Mouse (Mus musculus): ENCODE data around the gene Raly. TPM values are rescaled to one million over a fixed set of nuclear protein-coding genes. Genes with fewer than 3 reads are reported as not detected.

The Raly gene
- 42.3 and 48.4 TPM in 2 replicates for polyA plus RNA-seq (2015; fragmentation: Nextera tagmentation; extraction: Ambion mirVana)

DNA sequence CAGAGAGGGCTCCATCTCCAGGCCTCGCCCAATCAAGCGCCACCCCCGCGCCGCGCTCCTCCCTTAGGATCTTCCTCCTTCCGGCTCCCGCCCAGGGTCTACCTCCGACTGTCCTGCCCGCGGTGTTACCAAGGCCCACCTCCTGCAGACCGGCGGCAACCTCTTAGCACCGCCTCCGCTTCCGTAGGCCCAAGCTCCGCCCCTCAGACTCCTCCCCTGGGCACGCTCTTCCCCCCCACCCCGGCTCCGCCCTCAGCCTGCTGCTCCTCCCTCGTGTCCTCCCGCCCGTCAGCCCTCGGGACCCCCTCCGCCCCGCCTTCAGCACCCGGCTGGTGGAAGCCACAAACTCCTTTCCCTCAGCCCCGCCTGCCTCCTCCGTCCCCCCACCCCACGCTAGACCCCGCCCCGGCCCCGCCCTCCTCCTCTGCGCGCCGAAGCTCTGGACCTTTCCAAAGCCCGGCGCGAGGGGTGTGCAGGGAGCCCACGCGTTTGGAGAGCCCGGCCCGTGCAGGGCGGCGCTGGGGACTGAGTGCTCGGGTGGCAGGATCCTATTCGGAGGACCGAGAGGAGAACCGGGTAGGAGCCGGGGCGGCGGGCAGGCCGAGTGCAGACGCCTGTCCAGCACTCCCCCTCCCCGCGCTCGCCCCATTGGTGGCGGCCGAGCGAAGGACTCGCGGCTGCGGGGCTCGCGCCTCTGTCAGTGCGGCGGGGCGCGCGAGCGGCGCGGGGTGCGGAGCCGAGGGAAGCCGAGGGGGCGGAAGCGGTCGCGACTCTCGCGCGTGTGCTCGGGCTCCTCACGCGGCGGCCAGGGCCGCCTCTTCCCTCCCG lies at the start of gene Raly, which contains the start of gene a:
Raly (plus strand) TSS at position 441 of the 828 bp plus-strand sequence.
a (plus strand) TSS at position 747 of the 828 bp plus-strand sequence.
- peak; percentile 98 for ATAC-seq (ENCODE audit: low FRiP score, low TSS enrichment)
- WGBS = 1% methylated on average over 77 of the region's 89 CpGs

DNA sequence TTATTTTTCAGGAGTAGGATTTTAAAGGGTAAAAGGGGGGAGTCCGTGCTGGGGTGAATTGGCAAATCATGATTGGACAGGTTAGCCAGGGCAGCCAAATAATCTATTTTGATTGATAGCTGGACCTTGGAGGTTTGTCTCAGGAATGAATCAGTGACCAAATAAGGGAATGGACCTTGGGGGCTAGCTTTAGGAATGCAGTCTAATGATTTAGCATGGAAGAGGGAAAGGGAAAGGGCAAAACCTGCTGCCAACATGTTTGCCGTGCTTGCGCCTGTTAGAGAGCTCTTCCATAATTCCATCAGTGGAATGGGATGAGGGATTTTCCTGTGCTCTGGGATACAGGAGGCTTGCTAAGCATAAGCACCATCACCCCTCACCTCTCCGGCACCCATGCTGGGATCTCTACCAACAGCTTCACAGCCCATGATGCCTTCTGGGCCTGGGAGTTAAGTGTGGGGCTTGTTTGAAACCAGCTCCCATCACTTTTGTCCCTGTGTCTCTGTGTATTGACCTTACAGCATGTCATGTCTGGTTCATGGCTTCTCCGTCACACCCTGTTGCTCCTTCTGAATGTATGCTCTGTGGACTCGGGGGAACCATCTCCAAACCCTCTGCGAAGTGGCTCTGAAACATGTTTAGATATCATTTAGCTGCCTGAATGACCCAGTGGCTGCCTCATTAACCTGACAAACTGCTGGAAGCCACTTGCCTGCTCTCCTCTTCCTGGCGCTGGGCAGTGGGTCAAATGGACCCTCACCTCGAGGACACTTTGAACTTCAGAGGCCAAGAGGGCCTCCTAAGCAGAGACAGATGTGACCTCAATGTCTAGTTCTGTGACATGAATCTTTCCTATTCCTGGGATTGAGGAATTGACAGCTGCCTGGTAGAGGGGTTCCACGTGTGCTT lies 47.7 kb upstream of the Raly start:
- Histone ChIP-seq H3K9ac (replicated peaks; ENCODE audit: low read length) (no peak overlapping the region), H3K4me2 (replicated peaks; ENCODE audit: low read depth, low read length) (no peak overlapping the region), H3K27me3 (ENCODE audit: insufficient read depth, low read length) (no peaks in the 10 kb centered on the region; the same call in 1 of the 2 replicates), H3K27ac (ENCODE audit: low read length) (no peak overlapping the region), H3K36me3 (ENCODE audit: insufficient read depth, low read length) (no peaks in the 10 kb centered on the region), H3K4me3 (ENCODE audit: low read length) (no peak overlapping the region), H3K4me1 (ENCODE audit: insufficient read depth, low read length) (peaks cover 12% of the 10 kb centered on the region), H3K9me3 (ENCODE audit: low read length) (no peaks in the 10 kb centered on the region)
- ATAC-seq (ENCODE audit: low FRiP score, low TSS enrichment) = no peak
- WGBS = 33% methylated on average over 10 of the region's 10 CpGs

More for the DNA sequence above, at the start of gene Raly, which contains the start of gene a:
- peak within 1 kb of the TSS; percentile 79 for H3K4me2 ChIP-seq (replicated peaks; ENCODE audit: low read depth, low read length)
- peak within 1 kb of the TSS; percentile 99 for H3K4me3 ChIP-seq (ENCODE audit: low read length)
- peak within 1 kb of the TSS; percentile 99 for H3K9ac ChIP-seq (replicated peaks; ENCODE audit: low read length)
- peaks cover 35% of the 10 kb centered on the region for H3K4me1 ChIP-seq (ENCODE audit: insufficient read depth, low read length)
- H3K27me3 ChIP-seq (ENCODE audit: insufficient read depth, low read length) = no peaks in the 10 kb centered on the region
- H3K9me3 ChIP-seq (ENCODE audit: low read length) = no peaks in the 10 kb centered on the region
- H3K27ac ChIP-seq (ENCODE audit: low read length) = peak within 1 kb of the TSS; percentile 98
- H3K36me3 ChIP-seq (ENCODE audit: insufficient read depth, low read length) = no peaks in the 10 kb centered on the region

DNA sequence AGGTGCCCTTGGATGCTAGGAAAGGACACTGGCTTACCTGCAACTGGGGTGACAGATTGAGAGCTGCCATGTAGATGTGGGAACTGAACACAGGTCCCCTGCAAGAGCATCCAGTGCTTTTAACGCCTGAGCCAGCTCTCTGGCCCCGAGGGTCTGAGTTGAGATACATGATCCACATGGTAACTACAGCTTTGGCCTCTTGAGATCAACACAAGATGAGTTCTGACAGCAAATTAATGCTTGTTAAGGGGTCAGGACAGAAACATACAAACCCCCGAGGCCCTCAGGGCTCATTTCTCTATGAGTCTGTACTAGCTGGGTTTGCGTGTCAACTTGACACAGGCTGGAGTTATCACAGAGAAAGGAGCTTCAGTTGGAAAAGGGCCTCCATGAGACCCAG lies 47.0 kb upstream of the Raly start:
- ATAC-seq (ENCODE audit: low FRiP score, low TSS enrichment) = no peak
- 42% methylated on average over 4 of the region's 4 CpGs for WGBS
- H3K27ac ChIP-seq (ENCODE audit: low read length) = no peak overlapping the region

DNA sequence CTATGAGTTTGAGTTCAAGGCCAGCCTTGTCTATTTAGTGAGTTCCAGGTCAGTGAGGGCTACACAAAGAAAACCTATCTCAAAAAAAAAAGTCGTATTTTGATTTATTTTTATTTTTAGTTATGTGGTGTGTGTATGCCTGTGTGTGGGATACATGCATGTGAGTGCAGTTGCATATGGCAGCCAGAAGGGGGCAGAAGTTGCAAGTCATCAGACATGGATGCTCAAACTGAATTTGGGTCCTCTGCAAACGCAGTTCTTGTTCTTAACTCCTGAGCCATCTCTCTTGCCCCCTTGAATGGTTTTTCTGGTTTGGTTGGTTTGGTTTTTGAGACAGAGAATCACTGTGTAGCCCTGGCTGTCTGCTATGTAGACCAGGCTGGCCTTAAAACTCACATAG lies 42.5 kb upstream of the Raly start:
- WGBS = 84% methylated on average over 2 of the region's 2 CpGs
- no peaks in the 10 kb centered on the region; the same call in 1 of the 2 replicates for H3K27me3 ChIP-seq (ENCODE audit: insufficient read depth, low read length)
- no peaks in the 10 kb centered on the region for H3K9me3 ChIP-seq (ENCODE audit: low read length)
- H3K36me3 ChIP-seq (ENCODE audit: insufficient read depth, low read length) = no peaks in the 10 kb centered on the region
- no peak overlapping the region for H3K4me2 ChIP-seq (replicated peaks; ENCODE audit: low read depth, low read length)
- no peak for ATAC-seq (ENCODE audit: low FRiP score, low TSS enrichment)
- no peak overlapping the region for H3K4me3 ChIP-seq (ENCODE audit: low read length)
- peaks cover 15% of the 10 kb centered on the region for H3K4me1 ChIP-seq (ENCODE audit: insufficient read depth, low read length)
- H3K27ac ChIP-seq (ENCODE audit: low read length) = no peak overlapping the region
- H3K9ac ChIP-seq (replicated peaks; ENCODE audit: low read length) = no peak overlapping the region

More for the DNA sequence above, 47.0 kb upstream of the Raly start:
- Histone ChIP-seq H3K36me3 (ENCODE audit: insufficient read depth, low read length) (no peaks in the 10 kb centered on the region), H3K4me3 (ENCODE audit: low read length) (no peak overlapping the region), H3K4me1 (ENCODE audit: insufficient read depth, low read length) (peaks cover 13% of the 10 kb centered on the region), H3K27me3 (ENCODE audit: insufficient read depth, low read length) (no peaks in the 10 kb centered on the region; the same call in 1 of the 2 replicates), H3K9me3 (ENCODE audit: low read length) (no peaks in the 10 kb centered on the region), H3K9ac (replicated peaks; ENCODE audit: low read length) (no peak overlapping the region), H3K4me2 (replicated peaks; ENCODE audit: low read depth, low read length) (no peak overlapping the region)

DNA sequence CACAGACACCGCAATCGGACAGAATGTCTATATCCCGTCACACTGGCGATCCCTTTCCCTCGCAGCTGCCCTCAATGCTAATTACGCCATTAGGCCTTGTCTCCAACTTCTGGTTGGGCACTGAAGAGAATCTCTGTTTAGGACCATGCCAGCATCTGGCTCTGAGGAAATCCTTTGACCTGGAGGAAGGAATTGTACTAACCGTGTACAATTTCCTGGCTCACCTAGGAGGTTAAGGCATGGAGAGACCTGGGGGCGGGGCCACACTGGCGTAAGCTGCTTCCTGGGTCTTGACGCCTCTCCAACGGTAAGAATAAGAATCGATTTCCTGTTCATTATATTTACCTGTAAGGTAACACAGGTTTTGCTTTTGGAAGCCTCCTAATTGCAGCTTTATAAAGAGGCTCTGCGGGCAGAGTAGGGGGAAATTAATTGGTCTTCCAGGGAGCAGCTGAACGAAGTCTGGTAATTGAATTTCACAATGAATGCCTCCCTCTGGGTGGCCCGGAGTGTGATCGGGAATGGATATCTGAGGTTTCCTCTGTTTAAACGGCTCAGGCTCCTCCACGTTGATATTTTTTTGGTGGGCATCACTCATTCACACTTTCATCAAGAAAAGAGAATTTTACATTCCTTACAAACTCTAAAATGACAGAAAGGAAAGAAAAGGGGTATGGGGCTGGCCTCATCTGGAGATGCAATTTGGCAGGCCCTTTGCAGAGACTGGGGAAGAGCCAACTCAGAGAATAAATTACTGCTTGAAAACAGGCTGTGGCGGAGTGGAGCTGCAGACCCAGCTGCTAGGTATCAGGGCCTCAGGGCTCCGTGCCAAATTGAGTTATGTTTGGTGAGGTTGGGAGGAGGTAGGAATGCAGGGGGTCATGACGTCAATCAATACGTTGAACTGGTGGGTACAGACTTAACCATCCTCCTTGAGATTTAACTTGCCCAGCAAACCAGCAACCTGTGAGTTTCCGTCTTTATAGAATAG lies 41.6 kb upstream of the Raly start:
- 41% methylated on average over 23 of the region's 23 CpGs for WGBS
- Histone ChIP-seq H3K9ac (replicated peaks; ENCODE audit: low read length) (no peak overlapping the region), H3K27me3 (ENCODE audit: insufficient read depth, low read length) (no peaks in the 10 kb centered on the region; the same call in 1 of the 2 replicates), H3K4me1 (ENCODE audit: insufficient read depth, low read length) (peaks cover 10% of the 10 kb centered on the region), H3K9me3 (ENCODE audit: low read length) (no peaks in the 10 kb centered on the region), H3K27ac (ENCODE audit: low read length) (no peak overlapping the region), H3K4me3 (ENCODE audit: low read length) (no peak overlapping the region), H3K4me2 (replicated peaks; ENCODE audit: low read depth, low read length) (0 out of 2 replicates have a peak overlapping the region, but pooled peaks have one; percentile 1), H3K36me3 (ENCODE audit: insufficient read depth, low read length) (no peaks in the 10 kb centered on the region)
- no peak for ATAC-seq (ENCODE audit: low FRiP score, low TSS enrichment)

DNA sequence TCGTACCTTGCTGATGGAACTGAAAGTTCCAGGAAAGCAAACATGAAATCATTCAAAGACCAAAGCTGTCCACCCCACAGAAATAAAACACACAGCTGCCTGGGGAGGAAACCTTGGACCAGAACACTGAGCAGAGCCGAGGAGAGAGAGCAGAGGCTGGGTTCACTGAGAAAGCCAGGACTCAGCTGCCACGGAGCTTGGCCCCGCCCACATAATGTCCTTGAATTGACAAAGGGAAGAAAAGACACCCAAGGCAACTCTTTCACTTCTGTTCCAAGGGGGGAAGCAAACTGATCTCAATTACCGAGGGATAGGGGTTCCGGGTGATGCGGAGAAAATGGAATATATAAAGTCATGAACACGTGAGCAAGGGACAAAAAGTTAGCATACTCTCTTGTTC lies 39.0 kb upstream of the Raly start:
- Histone ChIP-seq H3K36me3 (ENCODE audit: insufficient read depth, low read length) (no peaks in the 10 kb centered on the region), H3K27ac (ENCODE audit: low read length) (no peak overlapping the region), H3K27me3 (ENCODE audit: insufficient read depth, low read length) (no peaks in the 10 kb centered on the region), H3K9ac (replicated peaks; ENCODE audit: low read length) (no peak overlapping the region), H3K9me3 (ENCODE audit: low read length) (no peaks in the 10 kb centered on the region), H3K4me1 (ENCODE audit: insufficient read depth, low read length) (peaks cover 10% of the 10 kb centered on the region), H3K4me3 (ENCODE audit: low read length) (no peak overlapping the region), H3K4me2 (replicated peaks; ENCODE audit: low read depth, low read length) (no peak overlapping the region)
- no peak for ATAC-seq (ENCODE audit: low FRiP score, low TSS enrichment)
- WGBS = 59% methylated on average over 8 of the region's 8 CpGs

DNA sequence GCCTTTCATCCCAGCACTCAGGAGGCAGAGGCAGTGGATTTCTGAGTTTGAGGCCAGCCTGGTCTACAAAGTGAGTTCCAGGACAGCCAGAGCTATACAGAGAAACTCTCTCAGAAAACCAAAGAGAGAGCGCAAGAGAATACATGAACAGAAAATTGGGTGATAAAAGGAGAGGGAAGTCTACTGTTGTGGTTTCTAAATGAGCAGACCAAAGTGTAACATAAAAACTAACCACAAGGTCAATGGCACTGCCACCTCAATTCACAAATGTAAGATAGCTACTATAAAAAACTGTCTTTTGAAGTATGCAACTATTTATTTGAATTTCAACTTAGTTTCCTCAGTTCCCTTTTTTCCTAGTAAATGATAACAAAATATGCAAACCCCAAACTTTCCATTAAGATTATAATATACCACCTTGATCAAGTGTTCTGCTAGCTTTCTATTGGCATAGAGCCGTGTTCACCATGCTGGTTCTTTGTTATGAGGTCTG lies 36.8 kb upstream of the Raly start:
- WGBS = 89% methylated on average over 2 of the region's 2 CpGs

DNA sequence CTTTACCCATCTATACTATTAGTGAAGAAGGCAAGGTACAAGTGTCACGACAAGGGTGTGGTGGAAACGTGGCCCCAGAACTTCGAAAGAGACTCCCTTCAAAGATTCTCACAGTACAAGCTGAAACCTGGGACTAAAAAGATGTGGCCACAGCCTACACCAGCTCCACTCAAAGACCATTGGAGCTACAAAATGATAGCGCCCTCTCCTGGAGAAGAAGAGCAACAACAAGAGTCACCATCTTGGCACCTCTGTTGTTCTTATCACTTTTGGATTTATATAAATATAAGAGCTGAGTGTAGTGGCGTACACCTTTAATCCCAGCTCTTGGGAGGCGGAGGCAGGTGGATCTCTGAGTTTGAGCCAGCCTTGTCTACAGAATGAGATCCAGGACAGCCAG lies 35.1 kb upstream of the Raly start:
- no peak overlapping the region for H3K27ac ChIP-seq (ENCODE audit: low read length)
- H3K4me1 ChIP-seq (ENCODE audit: insufficient read depth, low read length) = no peaks in the 10 kb centered on the region
- WGBS = 68% methylated on average over 6 of the region's 6 CpGs
- H3K4me3 ChIP-seq (ENCODE audit: low read length) = no peak overlapping the region
- H3K4me2 ChIP-seq (replicated peaks; ENCODE audit: low read depth, low read length) = no peak overlapping the region
- no peaks in the 10 kb centered on the region for H3K27me3 ChIP-seq (ENCODE audit: insufficient read depth, low read length)
- H3K36me3 ChIP-seq (ENCODE audit: insufficient read depth, low read length) = no peaks in the 10 kb centered on the region
- H3K9ac ChIP-seq (replicated peaks; ENCODE audit: low read length) = no peak overlapping the region
- no peaks in the 10 kb centered on the region; the same call in 1 of the 2 replicates for H3K9me3 ChIP-seq (ENCODE audit: low read length)
- ATAC-seq (ENCODE audit: low FRiP score, low TSS enrichment) = no peak

More for the DNA sequence above, 36.8 kb upstream of the Raly start:
- Histone ChIP-seq H3K27ac (ENCODE audit: low read length) (no peak overlapping the region), H3K9me3 (ENCODE audit: low read length) (no peaks in the 10 kb centered on the region), H3K9ac (replicated peaks; ENCODE audit: low read length) (no peak overlapping the region), H3K4me2 (replicated peaks; ENCODE audit: low read depth, low read length) (no peak overlapping the region), H3K36me3 (ENCODE audit: insufficient read depth, low read length) (no peaks in the 10 kb centered on the region), H3K27me3 (ENCODE audit: insufficient read depth, low read length) (no peaks in the 10 kb centered on the region), H3K4me3 (ENCODE audit: low read length) (no peak overlapping the region), H3K4me1 (ENCODE audit: insufficient read depth, low read length) (peaks cover 7% of the 10 kb centered on the region)
- no peak for ATAC-seq (ENCODE audit: low FRiP score, low TSS enrichment)
